Mouse (Mus musculus): ENCODE measurements around the gene Pcmt1.

DNA sequence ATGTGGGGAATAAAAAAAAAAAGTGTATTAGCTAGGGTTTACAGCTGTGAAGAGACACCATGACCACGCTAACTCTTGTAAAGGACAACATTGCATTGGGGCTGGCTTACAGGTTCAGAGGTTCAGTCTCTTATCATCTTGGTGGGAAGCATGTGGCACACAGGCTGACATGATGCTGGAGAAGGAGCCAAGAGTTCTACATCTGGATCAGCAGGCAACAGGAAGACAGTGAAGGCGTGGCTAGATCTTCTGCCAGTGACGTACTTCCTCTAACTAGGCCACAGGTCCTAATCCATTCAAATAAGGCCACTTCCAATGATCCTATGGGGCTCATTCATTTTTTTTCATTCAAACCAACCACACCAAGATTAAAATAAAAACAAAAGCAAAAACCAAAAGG, 19.2 kb upstream of the Pcmt1 start:
- TF ChIP-seq TAL1 (IDR thresholded peaks at IDR 0.05; ENCODE audit: low read length) (no peak), GATA1 (IDR thresholded peaks at IDR 0.05; ENCODE audit: low read length) (no peak)

Data from erythroblast, embryonic 14.5 days (primary cell).